Mouse (Mus musculus) gastrocnemius, postnatal 14 days (tissue): Measurements from ENCODE around the gene Eef1akmt1. TPM values are rescaled to one million over a fixed set of nuclear protein-coding genes. Genes with fewer than 3 reads are reported as not detected.

Experiments used
- DNase-seq: peaks from one replicate; pipeline ENCODE4 v3.0.0; 2021; ENCODE audit warnings: mixed read lengths
- intact Hi-C: fragments of 180-260 bp; cut with DNase I; formaldehyde crosslinking; loops from one replicate; pipeline ENCODE4 v1.15.1; 2025; ENCODE audit warnings: low total_unique reads
- total RNA-seq, 2 experiments: library from RNA; stranded (reverse); gene quantifications; 2 replicates each; pipeline ENCODE4 v1.2.3; 2021

Gene Eef1akmt1
- total RNA-seq, 2 experiments from 2014 or later, result 21.9 to 31.0 TPM

DNA sequence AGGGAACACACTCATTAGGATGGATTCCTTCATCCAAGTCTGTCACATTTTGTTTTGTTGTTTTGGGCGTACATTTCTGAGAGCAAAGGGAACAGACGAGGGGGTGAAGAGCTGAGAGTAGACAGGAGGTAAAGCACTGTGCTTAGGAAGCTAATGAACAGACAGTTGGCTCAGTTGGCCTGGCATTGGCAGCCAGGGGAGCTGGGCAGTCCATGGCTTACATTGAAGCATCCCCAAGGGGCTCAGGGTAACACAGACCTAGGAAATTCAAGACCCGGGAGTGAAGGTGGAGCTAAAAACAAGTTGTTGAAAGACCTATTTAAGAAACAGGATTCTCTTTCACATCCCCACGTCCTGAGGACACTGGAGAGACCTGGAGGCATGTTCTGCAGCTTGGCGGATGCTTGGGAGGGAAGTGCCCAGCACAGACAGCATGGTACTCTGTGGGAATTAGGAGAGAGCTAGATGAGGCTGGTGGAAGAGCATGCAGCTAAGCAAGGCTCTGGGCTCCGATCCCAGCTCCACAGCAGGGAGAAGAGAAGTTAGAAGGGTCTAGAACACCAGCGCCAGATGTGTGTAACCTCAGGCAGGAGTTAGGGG lies 15.8 kb downstream of the Eef1akmt1 start:
- DNase-seq, result no peak
- intact Hi-C loops, result no loop called here

DNA sequence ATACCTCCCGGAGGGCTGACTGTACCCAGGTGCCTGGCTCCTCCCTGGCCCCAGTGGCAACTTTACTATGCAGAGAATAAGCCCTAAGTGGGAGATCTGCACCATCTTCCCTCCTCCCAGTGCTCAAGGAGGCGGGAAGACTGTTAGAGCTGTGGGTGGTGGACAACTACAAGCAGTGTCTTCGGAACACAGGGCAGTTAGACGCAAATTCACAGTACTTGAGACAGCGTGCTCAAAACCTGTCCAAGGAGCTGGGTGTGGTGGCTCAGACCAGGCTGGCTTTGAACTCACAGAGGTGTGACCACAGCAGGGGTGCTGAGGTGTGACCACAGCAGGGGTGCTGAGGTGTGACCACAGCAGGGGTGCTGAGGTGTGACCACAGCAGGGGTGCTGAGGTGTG lies 17.0 kb downstream of the Eef1akmt1 start:
- no peak for DNase-seq
- intact Hi-C loops, result no loop called here

DNA sequence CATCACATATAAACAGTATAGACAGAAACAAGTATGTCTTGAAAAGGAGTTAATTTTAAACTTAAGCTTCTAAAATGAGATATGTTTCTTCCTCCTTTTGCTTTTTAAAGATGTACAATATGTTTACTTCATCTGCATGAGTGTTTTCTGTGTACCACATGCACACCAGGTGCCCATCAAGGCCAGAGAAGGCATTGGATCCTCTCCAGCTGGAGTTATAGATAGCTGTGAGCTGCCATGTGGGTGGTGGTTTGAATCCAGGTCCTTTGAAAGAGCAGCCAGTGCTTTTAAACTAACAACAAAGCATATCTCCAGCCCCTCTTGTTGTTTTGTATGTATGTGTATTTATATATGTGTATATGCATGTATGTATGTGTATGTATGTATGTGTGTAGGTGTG lies 18.5 kb downstream of the Eef1akmt1 start:
- DNase-seq, result no peak

DNA sequence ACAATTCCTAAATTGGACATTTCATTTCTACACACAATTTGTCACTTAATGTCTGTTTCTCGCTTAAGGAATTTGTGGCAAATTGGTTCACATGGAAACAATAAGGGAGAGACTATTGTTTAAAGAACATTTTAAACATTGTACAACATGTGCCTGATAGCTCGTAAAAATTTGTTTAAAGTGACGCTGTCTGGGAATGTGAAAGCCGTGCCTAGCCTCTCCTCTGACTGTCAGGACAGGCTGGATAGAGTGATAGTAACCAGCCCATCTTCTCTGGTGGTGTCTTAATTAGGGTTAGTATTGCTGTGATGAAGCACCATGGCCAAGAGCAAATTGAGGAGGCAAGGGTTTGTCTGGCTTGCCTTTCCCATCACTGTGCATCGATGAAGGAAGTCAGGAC lies 24.4 kb downstream of the Eef1akmt1 start:
- intact Hi-C loops, result no loop called here

More for the DNA sequence above, 18.5 kb downstream of the Eef1akmt1 start:
- intact Hi-C loops, result no loop called here

DNA sequence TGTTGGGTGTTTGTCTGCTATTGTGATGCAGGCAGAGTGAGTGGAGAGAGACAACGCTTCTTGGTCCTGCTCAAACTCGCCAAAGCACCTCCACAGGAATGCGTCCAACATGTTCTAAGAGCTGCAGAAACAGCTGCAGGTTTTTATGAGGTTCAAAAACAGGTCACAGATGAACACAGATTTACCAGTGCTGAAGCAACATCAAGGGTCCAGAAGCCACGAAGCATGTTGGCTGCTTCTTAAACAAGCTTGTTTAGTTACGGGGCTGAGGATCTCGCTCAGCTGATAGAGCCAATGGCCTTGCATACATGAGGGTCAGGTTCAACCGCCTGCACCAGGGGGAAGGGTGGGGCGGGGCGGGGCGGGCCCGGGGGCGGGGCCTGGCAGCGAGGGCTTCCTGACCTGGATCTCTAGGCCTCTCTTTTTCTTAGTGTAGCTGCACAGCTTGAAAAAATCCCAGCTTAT lies 24.8 kb downstream of the Eef1akmt1 start:
- intact Hi-C loops, result no loop called here
- no peak for DNase-seq

More for the DNA sequence above, 24.4 kb downstream of the Eef1akmt1 start:
- no peak for DNase-seq

DNA sequence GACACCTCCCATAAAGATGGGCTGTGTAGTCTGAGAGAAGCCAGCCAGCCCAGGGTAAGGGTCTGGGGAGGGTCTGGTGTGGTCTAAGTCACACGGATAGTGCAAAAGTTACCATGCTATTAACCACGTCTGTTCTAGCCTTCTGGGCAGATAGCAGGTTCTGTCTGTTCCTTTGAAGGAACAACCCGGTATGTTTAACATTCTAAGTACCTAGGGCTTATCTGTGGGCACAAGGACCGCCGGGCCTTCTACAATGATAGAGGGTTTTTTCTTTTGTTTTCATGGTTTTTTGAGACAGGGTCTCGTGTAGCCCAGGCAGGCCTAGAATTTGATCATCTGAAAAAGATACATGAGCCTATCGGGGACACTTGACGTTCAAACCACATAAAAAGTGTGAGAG lies 25.3 kb downstream of the Eef1akmt1 start:
- intact Hi-C loops, result no loop called here
- no peak for DNase-seq

DNA sequence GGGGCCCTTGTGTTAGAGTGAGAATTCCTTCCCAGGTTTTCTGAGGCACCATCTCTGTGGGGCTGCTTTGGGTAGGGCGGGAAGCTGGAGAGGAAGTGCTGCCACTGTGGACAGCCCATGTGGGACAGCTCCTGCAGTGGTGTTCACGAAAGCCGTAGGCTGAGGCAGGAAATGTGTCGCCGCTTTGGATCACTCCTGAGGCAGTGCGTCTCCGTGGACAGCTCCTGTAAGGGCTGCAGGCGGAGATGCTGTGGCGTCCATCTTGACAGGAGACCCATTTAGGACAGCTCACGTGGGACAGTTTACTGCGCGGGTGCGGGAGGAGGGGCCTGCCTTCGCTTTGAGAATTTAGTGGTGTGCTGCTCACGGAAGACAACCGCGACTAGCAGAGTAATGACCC lies 25.9 kb downstream of the Eef1akmt1 start:
- DNase-seq, result no peak
- intact Hi-C loops, result no loop called here

DNA sequence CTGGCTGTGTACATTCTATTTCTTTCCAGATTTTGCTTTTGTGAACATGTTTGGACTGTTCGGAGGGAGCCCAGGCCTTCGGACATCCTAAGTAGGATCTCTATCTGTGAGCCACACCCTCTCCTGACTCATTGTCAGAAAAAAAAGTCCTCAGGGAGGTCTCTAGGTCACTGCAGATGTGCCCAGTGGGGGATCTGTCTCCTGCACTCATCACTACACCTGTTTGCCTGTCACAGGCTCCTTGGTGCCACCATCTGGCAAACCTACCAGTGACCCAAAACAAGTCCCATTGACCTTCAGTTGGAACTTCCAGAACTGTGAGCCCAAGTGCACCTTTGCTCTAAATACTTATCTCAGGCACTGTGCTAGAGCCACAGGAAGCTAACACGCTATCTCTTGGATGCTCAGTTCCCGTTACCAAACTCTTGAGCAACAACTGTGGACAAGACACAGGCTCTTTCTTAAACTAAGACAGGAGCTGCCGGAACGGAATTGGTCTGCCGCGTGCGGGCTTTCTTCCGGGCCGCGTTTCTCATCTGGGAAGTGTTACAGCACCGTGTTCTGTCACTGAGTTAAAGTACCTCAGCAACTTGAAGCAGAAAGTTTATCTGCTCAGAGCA lies 27.9 kb downstream of the Eef1akmt1 start:
- intact Hi-C loops, result no loop called here
- no peak for DNase-seq

DNA sequence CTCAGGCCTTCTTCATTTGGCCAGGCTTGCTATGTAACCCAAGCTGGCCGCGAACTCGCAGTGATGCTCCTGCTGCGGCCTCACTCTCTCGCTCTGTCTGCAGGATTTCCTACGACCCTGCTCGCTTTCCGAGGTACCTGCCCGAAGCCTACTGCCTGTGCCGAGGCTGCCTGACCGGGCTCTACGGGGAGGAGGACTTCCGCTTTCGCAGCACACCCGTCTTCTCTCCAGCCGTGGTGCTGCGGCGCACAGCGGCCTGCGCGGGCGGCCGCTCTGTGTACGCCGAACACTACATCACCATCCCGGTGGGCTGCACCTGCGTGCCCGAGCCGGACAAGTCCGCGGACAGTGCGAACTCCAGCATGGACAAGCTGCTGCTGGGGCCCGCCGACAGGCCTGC lies 29.2 kb downstream of the Eef1akmt1 start:
- intact Hi-C loops, result no loop called here
- no peak for DNase-seq

DNA sequence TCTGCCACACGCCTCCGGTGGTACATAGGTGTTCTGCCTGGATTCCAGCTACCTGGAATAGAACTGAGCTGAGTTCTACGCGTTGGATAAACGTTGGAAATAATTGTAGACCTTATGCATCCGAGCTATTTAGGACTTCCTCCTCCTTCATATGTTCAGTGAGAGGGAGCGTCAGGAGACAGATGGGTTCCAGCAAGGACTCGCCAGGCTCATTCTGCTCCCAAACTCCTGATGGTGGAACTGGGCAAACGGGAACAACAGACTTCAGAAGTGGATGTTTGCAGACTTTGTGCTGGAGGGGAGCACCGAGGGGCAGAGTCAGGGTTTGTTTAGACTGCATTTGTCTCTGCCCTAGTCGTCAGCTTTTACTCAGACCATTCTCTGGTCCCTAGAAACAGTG lies 30.7 kb downstream of the Eef1akmt1 start:
- intact Hi-C loops, result no loop called here

DNA sequence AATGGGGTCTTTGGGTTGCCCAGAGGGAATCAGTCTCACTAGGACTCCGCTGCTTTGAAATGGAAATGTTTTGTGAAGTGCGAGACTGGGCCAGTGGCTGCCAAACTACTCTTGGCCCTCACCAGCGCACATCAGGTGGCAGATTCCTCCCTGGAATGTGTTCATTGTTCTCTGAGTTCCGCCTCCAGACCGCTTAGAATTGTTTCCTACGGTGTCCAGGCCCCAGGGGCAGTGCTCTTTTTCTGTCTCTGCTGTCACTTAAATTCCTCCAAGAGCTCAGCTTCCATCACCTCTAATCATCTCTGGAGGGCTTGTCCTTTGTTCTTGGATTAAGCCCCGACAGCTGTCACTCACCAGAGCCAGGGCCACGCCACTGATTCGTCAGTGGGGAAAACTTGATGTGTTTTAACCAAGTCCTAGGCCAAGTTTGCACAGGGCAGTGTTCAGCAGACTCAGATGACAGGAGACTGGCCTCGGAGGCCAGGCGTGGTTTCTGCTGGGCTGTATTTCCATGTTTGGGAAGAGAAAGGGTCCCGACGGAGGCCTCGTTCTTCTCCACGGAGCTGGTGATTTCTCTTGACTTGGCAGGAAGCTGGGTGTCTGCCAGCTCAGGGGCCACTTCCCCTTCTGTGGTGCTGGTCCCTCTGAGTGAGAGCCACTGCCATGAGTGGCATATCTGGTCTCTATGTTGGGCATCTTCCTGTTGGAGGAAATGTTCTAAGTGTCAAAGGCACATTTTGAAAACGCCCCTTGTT lies 34.0 kb downstream of the Eef1akmt1 start:
- DNase-seq, result peak; percentile 23
- intact Hi-C loops, result loop anchor here (5.0 kb wide), 1 partner anchor 80 kb away; no protein-coding TSS in a partner anchor

More for the DNA sequence above, 30.7 kb downstream of the Eef1akmt1 start:
- DNase-seq, result no peak

DNA sequence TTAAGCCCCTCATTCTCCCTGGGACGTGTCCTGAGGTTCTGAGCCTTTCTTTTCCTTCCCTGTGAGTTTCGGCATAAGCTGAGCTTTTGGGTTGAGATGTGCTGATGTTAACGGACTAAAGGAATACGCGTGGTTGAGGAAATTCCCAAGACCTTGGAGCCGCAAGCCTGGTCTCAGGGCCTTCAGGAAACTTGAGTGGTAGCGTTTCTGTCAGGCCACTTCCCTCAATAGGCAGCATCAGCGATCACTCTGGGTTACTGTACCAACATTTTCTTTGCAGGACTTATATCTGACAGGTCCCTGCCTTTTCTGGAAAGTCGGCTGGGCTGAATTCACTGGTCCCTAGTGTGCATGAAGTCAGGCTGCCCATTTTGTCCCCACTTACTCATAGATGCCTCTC lies 34.6 kb downstream of the Eef1akmt1 start:
- DNase-seq, result no peak
- intact Hi-C loops, result loop anchor here (5.0 kb wide), 1 partner anchor 80 kb away; no protein-coding TSS in a partner anchor

DNA sequence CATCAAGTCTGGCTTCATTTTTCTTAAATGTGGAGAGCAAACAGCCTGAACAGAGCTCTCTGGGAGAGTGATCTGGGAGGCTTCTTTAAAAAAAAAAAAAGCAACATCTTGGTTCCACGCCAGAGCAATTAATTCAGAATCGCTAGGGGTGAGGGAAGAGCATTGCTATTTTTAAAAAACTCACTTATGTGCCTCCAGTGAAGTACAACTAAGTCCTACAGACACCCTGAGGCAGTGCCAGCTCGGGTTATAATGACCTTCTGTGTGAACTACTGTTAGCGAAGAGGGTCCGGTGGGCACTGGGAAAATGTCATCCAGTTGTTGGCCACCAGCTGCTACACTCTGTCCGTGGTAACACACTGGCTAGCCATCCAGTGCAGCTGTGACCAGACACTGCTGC lies 35.8 kb downstream of the Eef1akmt1 start:
- intact Hi-C loops, result loop anchor here (5.0 kb wide), 1 partner anchor 82 kb away; no protein-coding TSS in a partner anchor
- DNase-seq, result no peak

DNA sequence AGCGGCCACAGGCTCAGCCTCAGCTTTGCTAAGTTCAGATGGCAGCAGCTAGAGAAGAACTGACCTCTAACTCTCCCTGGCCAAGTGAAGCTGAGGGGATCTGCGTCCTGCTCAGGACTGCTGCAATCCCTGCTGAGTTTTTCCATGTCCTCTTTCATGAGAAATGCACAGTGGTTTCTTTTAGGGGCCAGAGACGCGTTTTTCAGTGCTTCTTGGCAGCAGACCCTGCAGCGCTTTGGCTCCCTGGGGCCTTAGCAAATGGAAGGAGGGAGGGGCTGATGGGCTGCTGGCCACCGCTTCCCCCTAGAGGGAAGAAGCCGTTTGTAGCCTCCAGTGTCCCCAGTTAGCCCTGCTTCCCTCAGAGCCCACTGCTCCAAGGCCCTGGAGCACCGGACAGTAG lies 36.5 kb downstream of the Eef1akmt1 start:
- intact Hi-C loops, result loop anchor here (5.0 kb wide), 1 partner anchor 82 kb away; no protein-coding TSS in a partner anchor
- DNase-seq, result peak; percentile 82

DNA sequence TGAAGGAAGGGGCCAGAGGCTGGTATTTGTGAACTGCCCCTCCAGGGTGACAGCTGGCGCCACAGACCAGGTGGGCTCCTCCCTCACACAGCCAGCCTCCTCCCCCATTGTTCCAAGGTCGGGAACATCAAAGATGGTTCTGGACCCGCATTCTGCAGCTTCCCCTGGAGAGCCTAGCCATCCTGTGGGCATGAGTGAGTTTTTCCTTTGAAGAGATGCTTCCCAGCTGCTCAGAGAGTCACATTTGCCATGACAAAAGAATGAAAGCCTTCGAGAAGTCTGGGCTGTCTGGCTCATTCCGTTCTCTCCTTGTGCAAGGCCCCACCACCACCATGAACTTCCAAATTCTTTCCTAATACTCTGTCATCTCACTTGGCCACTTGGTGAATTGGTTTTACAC lies 37.1 kb downstream of the Eef1akmt1 start:
- DNase-seq, result no peak

DNA sequence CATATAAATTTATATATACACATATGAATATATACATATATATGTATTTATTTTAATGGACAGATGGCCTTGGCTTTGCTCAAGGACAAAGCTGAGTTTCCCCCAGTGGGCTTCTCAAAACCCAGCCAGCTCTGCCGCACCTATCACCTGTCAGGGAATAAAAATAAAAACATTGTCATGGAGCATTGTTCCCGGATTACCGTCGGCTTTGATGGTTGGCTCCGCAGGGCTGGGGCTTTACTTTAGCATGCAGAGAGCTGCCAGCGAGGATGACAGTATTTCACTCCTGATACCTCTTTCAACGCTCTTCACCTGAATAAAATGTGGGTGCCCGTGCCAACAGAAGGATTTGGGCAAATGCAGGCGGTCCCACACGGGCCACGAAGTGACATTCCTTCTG lies 37.6 kb downstream of the Eef1akmt1 start:
- DNase-seq, result no peak
- intact Hi-C loops, result no loop called here

More for the DNA sequence above, 37.1 kb downstream of the Eef1akmt1 start:
- intact Hi-C loops, result no loop called here

DNA sequence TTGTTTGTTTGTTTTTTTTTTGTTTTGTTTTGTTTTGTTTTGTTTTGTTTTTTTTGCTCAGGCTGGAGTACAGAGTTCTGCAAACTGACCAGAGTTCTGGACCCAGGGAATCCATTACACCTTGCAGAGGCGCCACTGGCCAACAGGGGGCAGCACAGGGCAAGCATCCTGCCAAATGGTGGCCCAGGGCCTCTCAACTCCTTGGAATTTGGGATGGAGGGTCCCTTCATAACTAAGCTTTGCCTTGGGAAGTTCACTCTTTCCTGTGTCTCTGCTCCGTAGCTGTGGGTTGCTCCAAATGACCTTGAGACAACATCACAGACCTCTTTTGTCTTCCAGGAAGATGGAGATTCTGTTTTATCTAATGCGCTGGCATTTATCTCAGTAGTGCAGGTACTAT lies 38.2 kb downstream of the Eef1akmt1 start:
- intact Hi-C loops, result no loop called here
- DNase-seq, result peak; percentile 69

DNA sequence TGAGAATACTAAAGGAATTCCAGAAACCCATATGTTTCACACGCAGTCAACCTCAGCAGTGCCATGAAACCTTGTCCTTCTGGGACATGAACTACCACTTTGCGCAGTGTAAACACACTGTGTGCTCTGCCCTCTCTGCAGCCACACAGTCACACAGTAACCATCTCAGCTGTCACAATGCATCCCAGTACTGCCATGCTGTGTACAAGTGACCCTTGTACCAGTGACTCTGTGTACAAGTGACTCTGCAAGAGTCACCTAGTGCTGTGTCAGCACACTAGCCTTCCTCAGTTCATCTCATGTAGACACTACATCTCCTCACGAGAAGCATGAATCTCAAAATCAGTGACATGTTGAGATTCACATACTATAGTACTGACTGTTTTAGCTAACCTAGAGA lies 38.8 kb downstream of the Eef1akmt1 start:
- intact Hi-C loops, result no loop called here
- no peak for DNase-seq

DNA sequence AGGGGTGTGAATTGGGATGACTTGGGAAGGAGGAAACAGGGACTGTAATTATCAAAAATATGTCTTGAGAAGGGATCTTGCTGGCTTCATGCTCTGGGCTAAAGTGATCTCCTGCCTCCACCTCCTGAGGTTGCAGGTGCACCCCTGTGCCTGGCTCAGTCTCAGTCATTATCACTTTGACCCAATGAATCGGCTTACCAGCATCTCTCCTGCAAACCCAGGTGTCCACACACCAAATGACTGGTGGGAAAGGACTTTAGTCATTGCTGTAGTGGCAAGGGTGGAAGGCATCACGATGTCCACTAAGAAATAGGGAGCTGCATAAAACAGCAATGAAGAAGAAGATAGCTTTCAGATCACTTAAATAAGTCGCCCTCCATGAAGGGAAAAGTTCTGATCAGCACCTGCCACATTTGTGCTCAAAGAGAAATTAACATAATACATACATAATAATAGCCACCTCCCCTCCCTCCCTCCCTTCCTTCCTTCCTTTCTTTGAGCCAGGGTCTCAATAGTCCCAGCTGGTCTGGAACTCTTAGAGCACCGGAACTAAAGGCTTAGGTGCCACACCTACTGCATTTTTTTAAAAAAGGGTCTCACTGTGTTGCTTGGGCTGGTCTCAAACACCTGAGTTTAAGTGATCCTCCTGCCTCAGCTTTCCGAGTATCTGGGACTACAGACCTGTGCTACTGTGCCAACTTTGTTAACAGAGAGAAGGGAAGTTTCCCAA lies 41.5 kb downstream of the Eef1akmt1 start:
- DNase-seq, result no peak
- intact Hi-C loops, result loop anchor here (10.0 kb wide), 1 partner anchor 105 kb away; the partner anchor contains the start of gene Ift88
